Mouse (Mus musculus) testis, adult 2 months (tissue): ENCODE results near the gene Mipol1. TPM values are rescaled to one million over a fixed set of nuclear protein-coding genes. Genes with fewer than 3 reads are reported as not detected.

ENCODE experiments used
- H3K27ac ChIP-seq: fragments of 200-500 bp; 2 replicates; pipeline ENCODE4 v1.5.1; 2012; ENCODE audit warnings: low read depth, low read length; ENCODE audit not compliant: control insufficient read depth, insufficient read depth
- H3K27me3 ChIP-seq: fragments of 200-500 bp; 2 replicates; pipeline ENCODE4 v1.6.1; 2012; ENCODE audit warnings: mild to moderate bottlenecking, low read length, moderate library complexity; ENCODE audit not compliant: control insufficient read depth, insufficient read depth
- H3K36me3 ChIP-seq: fragments of 200-500 bp; 2 replicates; pipeline ENCODE4 v1.6.1; 2012; ENCODE audit warnings: mild to moderate bottlenecking, low read length; ENCODE audit not compliant: control insufficient read depth, insufficient read depth
- H3K4me1 ChIP-seq: fragments of 200-500 bp; 2 replicates; pipeline ENCODE4 v1.6.1; 2012; ENCODE audit warnings: low read length; ENCODE audit not compliant: control insufficient read depth, insufficient read depth
- H3K4me3 ChIP-seq: fragments of 200-500 bp; 2 replicates; pipeline ENCODE4 v1.5.1; 2012; ENCODE audit warnings: low read depth, mild to moderate bottlenecking, low read length, moderate library complexity, mixed read lengths; ENCODE audit not compliant: control insufficient read depth
- CTCF ChIP-seq: fragments of 200-500 bp; IDR thresholded peaks from 2 replicates; pipeline ENCODE4 v1.5.1; 2012; ENCODE audit warnings: low read depth, mild to moderate bottlenecking, inconsistent platforms, low read length, moderate library complexity; ENCODE audit not compliant: control insufficient read depth, insufficient read depth, insufficient replicate concordance
- POLR2A ChIP-seq: fragments of 200-500 bp; IDR thresholded peaks from 2 replicates; pipeline ENCODE4 v1.6.1; 2012; ENCODE audit warnings: low read depth, mild to moderate bottlenecking, inconsistent platforms, low read length, moderate library complexity; ENCODE audit not compliant: control insufficient read depth
- polyA plus RNA-seq: library from polyadenylated mRNA; depleted of rRNA; stranded (reverse); fragments of >200 nt; gene quantifications from 2 replicates; pipeline ENCODE4 v1.2.3, GENCODE M21; 2012

Gene Mipol1
- polyA plus RNA-seq, 1 experiment, result 4.1 TPM

- TF ChIP-seq POLR2A (no peak), CTCF (no peak)
- Histone ChIP-seq H3K27me3 (peaks cover 26% of the 10 kb centered on the region), H3K4me3 (no peak overlapping the region), H3K36me3 (no peaks in the 10 kb centered on the region), H3K27ac (no peak overlapping the region), H3K4me1 (peaks cover 12% of the 10 kb centered on the region)
Measured at GRCm38 (mm10) chr12:57534879-57535611, 304.8 kb downstream of the Mipol1 start.

DNA sequence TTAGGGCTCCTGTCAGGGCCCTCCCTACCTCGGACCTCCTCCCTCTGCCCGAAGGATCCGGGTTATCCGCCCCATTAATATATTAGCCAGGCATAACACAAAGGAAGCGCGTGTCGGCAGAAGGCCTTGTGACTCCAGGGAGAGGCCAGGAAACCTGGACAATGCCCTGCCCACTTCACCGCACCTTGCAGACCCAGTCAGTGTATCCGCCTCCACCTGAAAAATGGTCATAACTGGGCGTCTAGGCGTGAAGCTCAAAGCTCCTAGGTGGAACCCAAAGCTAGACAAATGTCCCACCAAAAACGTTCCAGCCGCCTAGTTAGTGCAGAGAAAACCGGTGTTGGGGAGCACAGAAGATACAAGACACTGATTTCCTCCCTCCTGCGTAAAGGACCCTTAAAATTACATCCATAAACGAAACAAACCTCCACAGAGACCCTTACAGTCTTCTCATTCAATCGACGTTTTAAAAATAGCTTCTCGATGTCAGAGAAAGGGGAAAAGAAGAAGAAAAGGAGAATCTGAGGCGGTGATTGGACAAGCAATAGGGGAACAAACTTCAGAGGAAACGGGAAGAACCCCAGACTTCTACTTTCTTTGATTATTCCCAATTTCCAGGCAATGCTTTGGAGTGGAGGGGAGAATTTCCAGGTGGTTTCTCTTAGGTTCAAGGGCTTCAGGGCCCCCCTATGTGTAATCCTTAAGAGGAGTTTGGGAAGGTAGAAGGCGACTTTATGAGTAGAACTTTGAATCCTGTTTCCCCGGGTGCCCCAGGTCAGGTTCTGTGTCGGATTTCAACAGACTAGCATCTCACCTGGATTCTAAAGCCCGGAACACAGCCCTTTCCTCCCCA is 306.1 kb downstream of the Mipol1 start:
- Histone ChIP-seq H3K27ac (no peak overlapping the region), H3K36me3 (no peaks in the 10 kb centered on the region), H3K4me1 (peaks cover 12% of the 10 kb centered on the region), H3K27me3 (peaks cover 26% of the 10 kb centered on the region), H3K4me3 (no peak overlapping the region)
- TF ChIP-seq CTCF, result no peak
- no peak for TF ChIP-seq POLR2A

- H3K27ac ChIP-seq, result no peak overlapping the region
Measured at GRCm38 (mm10) chr12:57536909-57537670, 306.9 kb downstream of the Mipol1 start.

GRCm38 (mm10) chr12:57537791-57538587 is 307.8 kb downstream of the Mipol1 start:
- no peak for TF ChIP-seq POLR2A
- TF ChIP-seq CTCF, result no peak
- H3K27me3 ChIP-seq, result peaks cover 28% of the 10 kb centered on the region
- H3K27ac ChIP-seq, result no peak overlapping the region
- H3K36me3 ChIP-seq, result no peaks in the 10 kb centered on the region
- no peak overlapping the region for H3K4me3 ChIP-seq
- peaks cover 18% of the 10 kb centered on the region for H3K4me1 ChIP-seq

More at GRCm38 (mm10) chr12:57536909-57537670, 306.9 kb downstream of the Mipol1 start:
- TF ChIP-seq CTCF (no peak), POLR2A (no peak)
- Histone ChIP-seq H3K27me3 (peaks cover 26% of the 10 kb centered on the region), H3K36me3 (no peaks in the 10 kb centered on the region), H3K4me1 (peaks cover 12% of the 10 kb centered on the region), H3K4me3 (no peak overlapping the region)

- peak overlapping the region; percentile 28 for H3K4me3 ChIP-seq
- TF ChIP-seq POLR2A (no peak), CTCF (no peak)
- H3K27ac ChIP-seq, result no peak overlapping the region
- peaks cover 31% of the 10 kb centered on the region for H3K27me3 ChIP-seq
- no peaks in the 10 kb centered on the region for H3K36me3 ChIP-seq
- peaks cover 20% of the 10 kb centered on the region for H3K4me1 ChIP-seq
Measured at GRCm38 (mm10) chr12:57538588-57539550, 308.6 kb downstream of the Mipol1 start.

DNA sequence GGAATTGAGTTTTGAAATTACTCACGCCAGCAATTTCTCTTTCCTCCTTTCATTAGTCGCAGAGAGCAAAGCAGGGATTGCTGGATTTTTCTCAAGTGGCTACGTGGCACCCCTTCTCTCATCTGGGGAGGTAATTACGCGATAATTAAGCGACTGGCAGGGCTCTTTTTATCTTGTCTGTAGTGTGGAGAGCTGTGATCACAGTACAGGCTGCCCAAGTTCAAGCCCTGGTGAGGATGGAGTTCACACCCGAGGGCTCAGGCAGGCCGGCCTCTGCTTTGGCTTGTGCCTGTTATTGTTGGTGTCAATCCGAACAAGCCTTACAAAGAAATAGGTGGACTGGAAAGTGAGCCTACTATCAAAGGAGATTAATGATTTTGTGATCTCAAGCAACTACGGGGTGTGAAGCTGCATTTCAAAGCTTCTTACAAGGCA is 309.3 kb downstream of the Mipol1 start:
- Histone ChIP-seq H3K4me1 (peaks cover 20% of the 10 kb centered on the region), H3K27ac (no peak overlapping the region), H3K27me3 (peaks cover 31% of the 10 kb centered on the region), H3K4me3 (no peak overlapping the region), H3K36me3 (no peaks in the 10 kb centered on the region)
- no peak for TF ChIP-seq POLR2A
- no peak for TF ChIP-seq CTCF
